Mouse (Mus musculus) midbrain, postnatal 0 days (tissue): ENCODE measurements around the gene Stip1. TPM values are rescaled to one million over a fixed set of nuclear protein-coding genes. Genes with fewer than 3 reads are reported as not detected.

ENCODE experiments used
- ATAC-seq: fragments of 200-750 bp; cut with Nextera tagmentation; 2 replicates; pipeline ENCODE4 v1.8.0; 2017; ENCODE audit warnings: moderate number of reproducible peaks, mild to moderate bottlenecking, moderate TSS enrichment, moderate library complexity; ENCODE audit not compliant: low FRiP score
- DNase-seq: peaks from one replicate; pipeline ENCODE4 v3.0.0-alpha.2; 2015; ENCODE audit warnings: low spot score
- H3K27ac ChIP-seq: fragments of 300-500 bp; sonication (generic); 2 replicates; pipeline ENCODE4 v1.5.1; 2014; ENCODE audit warnings: low read depth, mild to moderate bottlenecking, low read length, mixed read lengths
- H3K27me3 ChIP-seq: fragments of 300-500 bp; sonication (generic); 2 replicates; pipeline ENCODE4 v1.6.1; 2014; ENCODE audit warnings: low read length, control low read depth, mixed read lengths; ENCODE audit not compliant: insufficient read depth
- H3K36me3 ChIP-seq: fragments of 300-500 bp; sonication (generic); 2 replicates; pipeline ENCODE4 v1.6.1; 2014; ENCODE audit warnings: low read length, control low read depth, mixed read lengths; ENCODE audit not compliant: insufficient read depth
- H3K4me1 ChIP-seq: fragments of 300-500 bp; sonication (generic); 2 replicates; pipeline ENCODE4 v1.6.1; 2014; ENCODE audit warnings: mild to moderate bottlenecking, control low read depth, antibody characterized with exemption, low read length, mixed read lengths; ENCODE audit not compliant: insufficient read depth
- H3K4me2 ChIP-seq: fragments of 300-500 bp; sonication (generic); 2 replicates; pipeline ENCODE4 v1.6.1; 2014; ENCODE audit warnings: low read depth, mild to moderate bottlenecking, low read length, mixed read lengths; ENCODE audit not compliant: poor library complexity, severe bottlenecking
- H3K4me3 ChIP-seq: fragments of 300-500 bp; sonication (generic); 2 replicates; pipeline ENCODE4 v1.5.1; 2014; ENCODE audit warnings: low read depth, mild to moderate bottlenecking, low read length, moderate library complexity
- H3K9ac ChIP-seq: fragments of 300-500 bp; sonication (generic); replicated peaks from 2 replicates; pipeline ENCODE4 v1.6.1; 2014; ENCODE audit warnings: mild to moderate bottlenecking, low read length, moderate library complexity, mixed read lengths; ENCODE audit not compliant: poor library complexity, severe bottlenecking
- H3K9me3 ChIP-seq: fragments of 300-500 bp; sonication (generic); 2 replicates; pipeline ENCODE4 v1.6.1; 2016; ENCODE audit warnings: low read length, control low read depth
- CTCF ChIP-seq: IDR thresholded peaks from 2 replicates; pipeline ENCODE4 v1.5.1; 2016; ENCODE audit warnings: antibody characterized with exemption, mild to moderate bottlenecking
- WGBS: fragments of 180-500 bp; shearing (Covaris S2); extraction: QIAGEN DNeasy Blood & Tissue Kit; methylation state at CpG from one replicate; pipeline ENCODE4 v1.1.7; 2014; 5-methylcytosine and 5-hydroxymethylcytosine counted together
- polyA plus RNA-seq: library from polyadenylated mRNA; unstranded; fragments of >200 nt; fragmentation: Nextera tagmentation; extraction: Ambion mirVana; gene quantifications from 2 replicates; pipeline ENCODE4 v1.2.1, GENCODE M21; 2015
- total RNA-seq: library from RNA; depleted of rRNA; stranded (reverse); fragments of >200 nt; gene quantifications from 2 replicates; pipeline ENCODE4 v1.2.3, GENCODE M21; 2014

Stip1 gene
- total and polyA plus RNA-seq, 2 experiments from 2014 or later = 97.0 to 142 TPM

- 88% methylated on average over 6 of the region's 6 CpGs for WGBS
- no peaks in the 10 kb centered on the region for H3K9me3 ChIP-seq
- ATAC-seq = no peak
- no peak overlapping the region for H3K9ac ChIP-seq
- no peaks in the 10 kb centered on the region for H3K27me3 ChIP-seq
- no peak overlapping the region for H3K4me3 ChIP-seq
- no peak overlapping the region for H3K27ac ChIP-seq
- H3K4me2 ChIP-seq = no peak overlapping the region
- H3K36me3 ChIP-seq = no peaks in the 10 kb centered on the region
- DNase-seq = no peak
- no peak for TF ChIP-seq CTCF
- peaks cover 26% of the 10 kb centered on the region for H3K4me1 ChIP-seq
These were observed 49.1 kb downstream of the Stip1 start for GRCm38 (mm10) chr19:6990712-6991111.

- H3K36me3 ChIP-seq = 0 out of 2 replicates have a peak, but pooled peaks cover 9% of the 10 kb centered on the region
- no peak overlapping the region for H3K4me2 ChIP-seq
- TF ChIP-seq CTCF = no peak
- no peak overlapping the region for H3K9ac ChIP-seq
- WGBS = 87% methylated on average over 8 of the region's 8 CpGs
- no peaks in the 10 kb centered on the region for H3K27me3 ChIP-seq
- no peak for ATAC-seq
- DNase-seq = no peak
- H3K27ac ChIP-seq = no peak overlapping the region
- H3K9me3 ChIP-seq = no peaks in the 10 kb centered on the region
- H3K4me3 ChIP-seq = no peak overlapping the region
- peaks cover 15% of the 10 kb centered on the region for H3K4me1 ChIP-seq
These were observed 50.5 kb downstream of the Stip1 start for GRCm38 (mm10) chr19:6989251-6989650.

- 4% methylated on average over 8 of the region's 8 CpGs for WGBS
- Histone ChIP-seq H3K9me3 (no peaks in the 10 kb centered on the region), H3K27me3 (no peaks in the 10 kb centered on the region), H3K4me2 (peak overlapping the region; percentile 74), H3K9ac (peak overlapping the region; percentile 89), H3K4me3 (peak overlapping the region; percentile 61), H3K36me3 (0 out of 2 replicates have a peak, but pooled peaks cover 9% of the 10 kb centered on the region), H3K27ac (peak overlapping the region; percentile 80; the same call in 1 of the 2 replicates), H3K4me1 (peaks cover 11% of the 10 kb centered on the region)
- DNase-seq = no peak
- no peak for TF ChIP-seq CTCF
- no peak for ATAC-seq
These were observed 51.9 kb downstream of the Stip1 start for GRCm38 (mm10) chr19:6987904-6988285.

GRCm38 (mm10) chr19:6987061-6987903, 52.5 kb downstream of the Stip1 start, which contains the start of gene Vegfb:
TSS of gene Vegfb (minus strand) at chr19:6987651.
- peak; percentile 52 for DNase-seq
- ATAC-seq = peak; percentile 57
- Histone ChIP-seq H3K27me3 (no peaks in the 10 kb centered on the region), H3K9ac (peak within 1 kb of the TSS; percentile 89), H3K4me3 (peak within 1 kb of the TSS; percentile 61), H3K9me3 (no peaks in the 10 kb centered on the region), H3K4me1 (peaks cover 9% of the 10 kb centered on the region), H3K4me2 (peak within 1 kb of the TSS; percentile 74), H3K27ac (peak within 1 kb of the TSS; percentile 80), H3K36me3 (0 out of 2 replicates have a peak, but pooled peaks cover 12% of the 10 kb centered on the region)
- TF ChIP-seq CTCF = no peak
- WGBS = under 1% methylated on average over 54 of the region's 85 CpGs

DNA sequence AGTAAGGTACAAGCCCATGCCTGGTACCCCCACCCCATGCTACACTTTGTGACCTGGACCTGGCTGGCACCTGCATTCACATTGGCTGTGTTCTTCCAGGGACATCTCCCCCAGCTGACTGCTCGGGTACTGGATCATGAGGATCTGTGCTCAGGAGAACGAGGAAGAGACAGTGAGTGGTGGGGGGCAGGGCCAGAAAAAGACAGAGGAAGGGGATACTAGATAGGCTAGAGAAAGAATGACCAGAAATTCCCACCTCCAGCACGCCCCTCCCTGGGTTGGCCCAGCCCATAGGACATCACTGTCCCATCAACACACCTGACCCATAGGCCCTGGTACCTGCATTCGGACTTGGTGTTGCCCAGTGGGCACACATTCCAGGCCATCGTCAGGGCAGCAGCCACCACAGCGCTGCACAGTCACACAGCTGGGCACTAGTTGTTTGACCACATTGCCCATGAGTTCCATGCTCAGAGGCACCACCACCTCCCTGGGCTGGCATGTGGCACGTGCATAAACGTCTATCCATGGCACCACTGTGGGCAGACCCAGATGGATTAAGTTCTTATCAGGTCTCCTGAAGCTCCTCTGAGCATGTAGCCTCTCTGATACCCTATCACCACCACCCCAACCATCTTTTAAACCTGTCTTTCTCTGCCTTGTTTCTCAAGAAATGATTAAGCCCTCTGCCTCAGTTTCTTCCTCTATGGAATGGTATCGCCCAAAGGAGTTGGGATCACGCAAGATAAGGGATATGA, 53.6 kb downstream of the Stip1 start:
- H3K9ac ChIP-seq = no peak overlapping the region
- 0 out of 2 replicates have a peak, but pooled peaks cover 14% of the 10 kb centered on the region for H3K36me3 ChIP-seq
- H3K4me2 ChIP-seq = peak overlapping the region; percentile 74
- H3K27me3 ChIP-seq = no peaks in the 10 kb centered on the region
- H3K4me1 ChIP-seq = peaks cover 9% of the 10 kb centered on the region
- no peaks in the 10 kb centered on the region for H3K9me3 ChIP-seq
- no peak for DNase-seq
- WGBS = 79% methylated on average over 10 of the region's 10 CpGs
- no peak for TF ChIP-seq CTCF
- no peak for ATAC-seq
- no peak overlapping the region for H3K27ac ChIP-seq
- no peak overlapping the region for H3K4me3 ChIP-seq
